Mouse (Mus musculus): Measurements from ENCODE around the gene Tcp11. TPM values are rescaled to one million over a fixed set of nuclear protein-coding genes. Genes with fewer than 3 reads are reported as not detected.

Gene Tcp11
- polyA plus RNA-seq, 1 experiment, result 18.9 TPM

GRCm38 (mm10) chr17:28029308-28029707 is 51.1 kb downstream of the Tcp11 start:
- TF ChIP-seq POLR2A (IDR thresholded peaks at IDR 0.05; ENCODE audit: insufficient read depth, low read length) (no peak), CTCF (IDR thresholded peaks at IDR 0.05; ENCODE audit: low read depth, low read length) (no peak), EP300 (IDR thresholded peaks at IDR 0.05; ENCODE audit: insufficient read depth, low read depth, low read length) (no peak)
- Histone ChIP-seq H3K9me3 (replicated peaks; ENCODE audit: control insufficient read depth, insufficient read depth, low read length, poor library complexity, severe bottlenecking) (no peaks in the 10 kb centered on the region), H3K4me3 (ENCODE audit: low read depth, low read length) (no peak overlapping the region), H3K4me1 (ENCODE audit: control insufficient read depth, insufficient read depth, low read length) (peaks cover 7% of the 10 kb centered on the region), H3K27ac (ENCODE audit: insufficient read depth, low read length) (0 out of 2 replicates have a peak overlapping the region, but pooled peaks have one; percentile 42), H3K9ac (ENCODE audit: low read depth, poor library complexity, severe bottlenecking) (no peak overlapping the region), H3K27me3 (ENCODE audit: control insufficient read depth, insufficient read depth, low read length, poor library complexity, severe bottlenecking) (no peaks in the 10 kb centered on the region), H3K36me3 (ENCODE audit: control insufficient read depth, insufficient read depth, low read length, poor library complexity, severe bottlenecking) (no peaks in the 10 kb centered on the region)

DNA sequence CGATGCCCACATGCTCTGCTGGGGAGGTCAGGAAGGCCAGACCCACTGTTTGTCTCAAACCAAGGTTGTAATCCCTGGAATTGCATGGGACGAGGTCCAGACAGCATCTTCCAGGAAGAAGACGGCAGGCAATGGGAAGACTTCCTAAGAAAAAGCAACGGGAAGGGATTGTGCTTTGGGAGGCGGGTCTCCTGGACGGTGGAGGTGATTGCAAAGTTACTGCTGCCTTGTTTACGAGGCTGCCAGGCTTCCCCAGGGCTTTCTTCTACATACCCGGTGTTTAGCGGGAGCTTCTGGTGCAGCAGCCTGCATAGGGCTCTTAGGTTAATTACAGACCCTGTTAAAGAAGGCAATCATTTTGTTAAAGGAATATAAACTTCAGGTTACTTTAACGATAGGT is 52.2 kb downstream of the Tcp11 start:
- no peak overlapping the region for H3K4me3 ChIP-seq (ENCODE audit: low read depth, low read length)
- H3K4me1 ChIP-seq (ENCODE audit: control insufficient read depth, insufficient read depth, low read length), result peaks cover 7% of the 10 kb centered on the region
- no peak overlapping the region for H3K9ac ChIP-seq (ENCODE audit: low read depth, poor library complexity, severe bottlenecking)
- H3K36me3 ChIP-seq (ENCODE audit: control insufficient read depth, insufficient read depth, low read length, poor library complexity, severe bottlenecking), result no peaks in the 10 kb centered on the region
- TF ChIP-seq POLR2A (IDR thresholded peaks at IDR 0.05; ENCODE audit: insufficient read depth, low read length), result no peak
- TF ChIP-seq EP300 (IDR thresholded peaks at IDR 0.05; ENCODE audit: insufficient read depth, low read depth, low read length), result no peak
- no peak for TF ChIP-seq CTCF (IDR thresholded peaks at IDR 0.05; ENCODE audit: low read depth, low read length)
- no peak overlapping the region for H3K27ac ChIP-seq (ENCODE audit: insufficient read depth, low read length)
- no peaks in the 10 kb centered on the region for H3K27me3 ChIP-seq (ENCODE audit: control insufficient read depth, insufficient read depth, low read length, poor library complexity, severe bottlenecking)
- no peaks in the 10 kb centered on the region for H3K9me3 ChIP-seq (replicated peaks; ENCODE audit: control insufficient read depth, insufficient read depth, low read length, poor library complexity, severe bottlenecking)

DNA sequence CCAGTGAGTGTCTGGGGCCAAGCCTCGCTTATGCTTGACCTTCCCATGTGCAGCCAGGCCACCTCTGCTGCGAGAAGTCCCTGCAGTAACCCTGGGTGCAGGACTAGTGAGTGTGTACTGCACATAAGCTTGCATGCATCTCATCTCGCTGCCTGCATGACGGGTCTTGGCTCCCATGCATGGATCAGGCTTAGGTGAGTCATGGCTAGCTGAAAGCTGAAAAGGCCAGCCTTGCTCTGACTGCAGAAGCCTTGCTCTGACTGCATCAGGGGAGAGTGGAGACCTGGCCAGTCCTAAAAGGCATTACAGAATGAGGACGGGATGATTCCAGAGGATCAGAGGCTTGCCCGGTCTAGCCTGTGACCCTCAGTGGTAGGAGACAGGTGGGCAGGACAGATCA is 53.2 kb downstream of the Tcp11 start:
- no peak overlapping the region for H3K27ac ChIP-seq (ENCODE audit: insufficient read depth, low read length)
- peaks cover 7% of the 10 kb centered on the region for H3K4me1 ChIP-seq (ENCODE audit: control insufficient read depth, insufficient read depth, low read length)
- no peak for TF ChIP-seq CTCF (IDR thresholded peaks at IDR 0.05; ENCODE audit: low read depth, low read length)
- TF ChIP-seq EP300 (IDR thresholded peaks at IDR 0.05; ENCODE audit: insufficient read depth, low read depth, low read length), result no peak
- TF ChIP-seq POLR2A (IDR thresholded peaks at IDR 0.05; ENCODE audit: insufficient read depth, low read length), result no peak
- no peaks in the 10 kb centered on the region for H3K27me3 ChIP-seq (ENCODE audit: control insufficient read depth, insufficient read depth, low read length, poor library complexity, severe bottlenecking)
- no peaks in the 10 kb centered on the region for H3K36me3 ChIP-seq (ENCODE audit: control insufficient read depth, insufficient read depth, low read length, poor library complexity, severe bottlenecking)
- H3K4me3 ChIP-seq (ENCODE audit: low read depth, low read length), result no peak overlapping the region
- no peaks in the 10 kb centered on the region for H3K9me3 ChIP-seq (replicated peaks; ENCODE audit: control insufficient read depth, insufficient read depth, low read length, poor library complexity, severe bottlenecking)
- H3K9ac ChIP-seq (ENCODE audit: low read depth, poor library complexity, severe bottlenecking), result no peak overlapping the region

DNA sequence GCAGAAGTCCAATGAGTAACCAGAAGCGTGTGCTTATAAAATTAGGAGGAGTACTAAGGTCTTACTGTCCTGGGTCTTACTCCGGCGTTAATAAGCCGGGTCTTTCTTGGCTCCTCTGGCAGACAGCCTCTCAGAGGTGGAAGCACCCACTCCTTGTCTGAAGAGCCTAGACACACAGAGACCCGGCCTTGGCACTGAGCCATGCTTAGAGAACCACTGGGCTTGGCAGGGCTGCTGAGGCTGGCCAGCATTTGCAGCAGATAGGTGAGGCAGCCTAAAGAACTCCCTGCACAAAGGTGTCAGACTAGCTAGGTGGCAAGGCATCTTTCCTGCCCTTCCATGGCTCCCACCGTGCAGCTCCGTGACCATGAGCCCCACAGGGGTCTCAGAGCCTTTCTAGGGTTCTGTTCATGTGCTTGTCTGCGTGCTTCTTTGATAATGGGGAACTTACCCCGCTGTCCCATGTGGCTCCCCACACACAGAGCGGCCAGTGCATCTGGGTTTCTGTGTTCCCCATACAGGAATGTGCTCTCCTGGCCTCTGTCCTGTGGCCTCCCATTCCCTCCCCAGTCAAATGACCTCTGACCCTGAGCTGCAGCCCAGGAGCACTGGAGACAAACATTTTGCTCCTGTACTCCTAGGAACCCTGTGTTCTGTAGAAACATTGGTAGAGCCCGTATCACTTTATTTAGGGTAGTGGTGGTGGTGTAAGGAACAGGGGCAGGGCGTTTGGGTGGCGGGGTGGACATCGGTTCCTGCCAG is 54.1 kb downstream of the Tcp11 start:
- H3K4me3 ChIP-seq (ENCODE audit: low read depth, low read length), result no peak overlapping the region
- H3K9ac ChIP-seq (ENCODE audit: low read depth, poor library complexity, severe bottlenecking), result no peak overlapping the region
- no peaks in the 10 kb centered on the region for H3K27me3 ChIP-seq (ENCODE audit: control insufficient read depth, insufficient read depth, low read length, poor library complexity, severe bottlenecking)
- H3K9me3 ChIP-seq (replicated peaks; ENCODE audit: control insufficient read depth, insufficient read depth, low read length, poor library complexity, severe bottlenecking), result no peaks in the 10 kb centered on the region
- no peak for TF ChIP-seq CTCF (IDR thresholded peaks at IDR 0.05; ENCODE audit: low read depth, low read length)
- no peak for TF ChIP-seq POLR2A (IDR thresholded peaks at IDR 0.05; ENCODE audit: insufficient read depth, low read length)
- TF ChIP-seq EP300 (IDR thresholded peaks at IDR 0.05; ENCODE audit: insufficient read depth, low read depth, low read length), result no peak
- peaks cover 7% of the 10 kb centered on the region for H3K4me1 ChIP-seq (ENCODE audit: control insufficient read depth, insufficient read depth, low read length)
- H3K36me3 ChIP-seq (ENCODE audit: control insufficient read depth, insufficient read depth, low read length, poor library complexity, severe bottlenecking), result no peaks in the 10 kb centered on the region
- H3K27ac ChIP-seq (ENCODE audit: insufficient read depth, low read length), result no peak overlapping the region

GRCm38 (mm10) chr17:28025541-28025961 is 54.9 kb downstream of the Tcp11 start:
- Histone ChIP-seq H3K4me1 (ENCODE audit: control insufficient read depth, insufficient read depth, low read length) (peaks cover 7% of the 10 kb centered on the region), H3K27ac (ENCODE audit: insufficient read depth, low read length) (no peak overlapping the region), H3K4me3 (ENCODE audit: low read depth, low read length) (no peak overlapping the region), H3K9me3 (replicated peaks; ENCODE audit: control insufficient read depth, insufficient read depth, low read length, poor library complexity, severe bottlenecking) (no peaks in the 10 kb centered on the region), H3K36me3 (ENCODE audit: control insufficient read depth, insufficient read depth, low read length, poor library complexity, severe bottlenecking) (no peaks in the 10 kb centered on the region), H3K9ac (ENCODE audit: low read depth, poor library complexity, severe bottlenecking) (no peak overlapping the region), H3K27me3 (ENCODE audit: control insufficient read depth, insufficient read depth, low read length, poor library complexity, severe bottlenecking) (no peaks in the 10 kb centered on the region)
- no peak for TF ChIP-seq EP300 (IDR thresholded peaks at IDR 0.05; ENCODE audit: insufficient read depth, low read depth, low read length)
- no peak for TF ChIP-seq CTCF (IDR thresholded peaks at IDR 0.05; ENCODE audit: low read depth, low read length)
- TF ChIP-seq POLR2A (IDR thresholded peaks at IDR 0.05; ENCODE audit: insufficient read depth, low read length), result no peak

GRCm38 (mm10) chr17:28022854-28023655 is 57.4 kb downstream of the Tcp11 start:
- no peak overlapping the region for H3K27ac ChIP-seq (ENCODE audit: insufficient read depth, low read length)
- peaks cover 9% of the 10 kb centered on the region for H3K4me1 ChIP-seq (ENCODE audit: control insufficient read depth, insufficient read depth, low read length)

More at GRCm38 (mm10) chr17:28022854-28023655, 57.4 kb downstream of the Tcp11 start:
- H3K36me3 ChIP-seq (ENCODE audit: control insufficient read depth, insufficient read depth, low read length, poor library complexity, severe bottlenecking), result no peaks in the 10 kb centered on the region
- TF ChIP-seq EP300 (IDR thresholded peaks at IDR 0.05; ENCODE audit: insufficient read depth, low read depth, low read length) (no peak), POLR2A (IDR thresholded peaks at IDR 0.05; ENCODE audit: insufficient read depth, low read length) (no peak), CTCF (IDR thresholded peaks at IDR 0.05; ENCODE audit: low read depth, low read length) (no peak)
- H3K4me3 ChIP-seq (ENCODE audit: low read depth, low read length), result no peak overlapping the region
- H3K9me3 ChIP-seq (replicated peaks; ENCODE audit: control insufficient read depth, insufficient read depth, low read length, poor library complexity, severe bottlenecking), result no peaks in the 10 kb centered on the region
- no peaks in the 10 kb centered on the region for H3K27me3 ChIP-seq (ENCODE audit: control insufficient read depth, insufficient read depth, low read length, poor library complexity, severe bottlenecking)
- H3K9ac ChIP-seq (ENCODE audit: low read depth, poor library complexity, severe bottlenecking), result no peak overlapping the region

All from ES-Bruce4 (cell line).